In the genomic region with DNA sequence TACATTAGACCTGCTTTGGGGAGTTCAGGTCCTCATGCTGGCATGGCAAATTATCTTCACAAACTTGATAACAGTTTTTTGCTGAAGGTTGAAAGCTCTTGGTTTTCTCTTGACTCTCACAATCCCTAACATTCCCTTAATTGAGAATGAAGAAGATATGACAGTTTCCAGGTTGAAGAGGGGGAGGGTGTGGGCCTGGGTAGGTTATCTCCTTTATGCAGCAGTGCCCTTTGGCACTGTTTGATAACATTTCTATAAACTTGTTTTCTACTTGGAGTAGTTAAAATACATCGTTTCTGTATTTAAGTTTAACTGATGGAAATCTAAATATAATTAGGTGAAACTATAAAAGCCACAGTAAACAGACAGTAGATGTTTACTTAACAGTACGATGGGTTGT, we compare ENCODE assay signal across 12 mouse cellular contexts. TPM values are rescaled to one million over a fixed set of nuclear protein-coding genes. Genes with fewer than 3 reads are reported as not detected.
DNase-seq lines count a peak whose midpoint lies in the region; ATAC-seq and TF ChIP-seq lines count a peak whose summit lies in the region.
"Had no signal": no experiment of that assay in that cellular context is flagged by ENCODE, and none has a peak within 500 bp of the region (broad histone marks: within the 10 kb centered on the region; RNA-seq: fewer than 3 reads in every experiment).

No protein-coding gene starts in this region.

- intact Hi-C loops in left cerebral cortex, postnatal 4 days (cut with DNase I) = no loop called here

- H3K4me2 ChIP-seq in liver, embryonic 14.5 days (ENCODE audit: low read depth) = peak overlapping the region; percentile 90
- H3K4me2 ChIP-seq: hindbrain, embryonic 13.5 days; limb, embryonic 13.5 days had no signal

- no peaks in the 10 kb centered on the region for H3K27me3 ChIP-seq in megakaryocyte, embryonic 14.5 days (replicated peaks)
- H3K27me3 ChIP-seq in liver, embryonic 14.5 days (ENCODE audit: control insufficient read depth, insufficient read depth, low read length) = no peaks in the 10 kb centered on the region
- H3K27me3 ChIP-seq: hindbrain, embryonic 13.5 days; limb, embryonic 13.5 days had no signal

- H3K36me3 ChIP-seq in megakaryocyte, embryonic 14.5 days (replicated peaks; ENCODE audit: low read length) = peaks cover 43% of the 10 kb centered on the region
- peaks cover 26% of the 10 kb centered on the region for H3K36me3 ChIP-seq in liver, embryonic 14.5 days (replicated peaks; ENCODE audit: control insufficient read depth, insufficient read depth, low read depth)

- peaks cover 52% of the 10 kb centered on the region for H3K4me1 ChIP-seq in megakaryocyte, embryonic 14.5 days
- H3K4me1 ChIP-seq in liver, embryonic 14.5 days (replicated peaks; ENCODE audit: control insufficient read depth in 2 of 2, insufficient read depth in 2 of 2, low read length in 1 of 2) = peaks cover 42 to 51% of the 10 kb centered on the region in 2 experiments

- TF ChIP-seq CTCF in liver, embryonic 14.5 days (IDR thresholded peaks at IDR 0.05; ENCODE audit: low read depth) = no peak

- 20% methylated on average over 2 of the region's 2 CpGs for WGBS in liver, embryonic 14.5 days (ENCODE audit: insufficient replicate concordance)

- peak overlapping the region; percentile 76 for H3K9ac ChIP-seq in liver, embryonic 14.5 days (replicated peaks)
- H3K9ac ChIP-seq: forebrain, postnatal 0 days; hindbrain, embryonic 13.5 days; limb, embryonic 13.5 days had no signal

- H3K9me3 ChIP-seq in megakaryocyte, embryonic 14.5 days = no peaks in the 10 kb centered on the region
- no peaks in the 10 kb centered on the region for H3K9me3 ChIP-seq in liver, embryonic 14.5 days (ENCODE audit: control insufficient read depth, low read length)
- H3K9me3 ChIP-seq: hindbrain, embryonic 13.5 days; limb, embryonic 13.5 days had no signal

- H3K27ac ChIP-seq in liver, embryonic 14.5 days = peak overlapping the region; percentile 99
- H3K27ac ChIP-seq: hindbrain, embryonic 13.5 days; limb, embryonic 13.5 days had no signal

- peak; percentile 96 for TF ChIP-seq EP300 in liver, embryonic 14.5 days (IDR thresholded peaks at IDR 0.05; ENCODE audit: low read depth)

- peak overlapping the region; percentile 38 for H3K4me3 ChIP-seq in megakaryocyte, embryonic 14.5 days (replicated peaks)
- H3K4me3 ChIP-seq in liver, embryonic 14.5 days (ENCODE audit: insufficient read depth in 1 of 2, low read depth in 2 of 2, low read length in 2 of 2) = peak overlapping the region; percentile 13 to 39; a peak in 3 of 4 replicates
- H3K4me3 ChIP-seq: hindbrain, embryonic 13.5 days; limb, embryonic 13.5 days had no signal

- DNase-seq in c-Kit-positive CD71-positive TER-119-positive erythroid progenitor cells, embryonic 14.5 days (ENCODE audit: low spot score) = peak; percentile 86
- DNase-seq in liver, embryonic 14.5 days (ENCODE audit: low read depth in 3 of 3, low spot score in 3 of 3) = peak; percentile 78 to 84 (median 80)
- peak; percentile 19 to 68 for DNase-seq in spleen, postnatal 36 days (ENCODE audit: low spot score in 2 of 2)
- DNase-seq in left cerebral cortex, postnatal 4 days = no peak
- DNase-seq in kidney, adult 18-20 months = no peak
- DNase-seq: B cell, adult 2 months; cerebellum, adult 11 months; forebrain, postnatal 0 days had no signal

- ATAC-seq in megakaryocyte, adult 5-6 weeks (ENCODE audit: poor library complexity, severe bottlenecking) = no peak
- ATAC-seq in liver, embryonic 14.5 days (ENCODE audit: insufficient read depth) = peak; percentile 66
- ATAC-seq: forebrain, postnatal 0 days had no signal

RNA-seq across cellular contexts. Expression of a gene that starts 3.5 kb away (rescaled TPM):
- polyA plus RNA-seq in megakaryocyte, embryonic 14.5 days (2012; ENCODE audit: insufficient read depth, low replicate concordance) = 0.45 TPM in 1 of 2 replicates, not detected in the other
- 6.2 and 9.3 TPM in 2 replicates for total RNA-seq in megakaryocyte, adult 5-6 weeks (2015)
- total RNA-seq in megakaryocyte, adult 5-6 weeks (2017) = 8.5 and 8.6 TPM in 2 replicates
- 6.5 TPM in 2 replicates for polyA plus RNA-seq in liver, embryonic 14.5 days (2012; rRNA removed)
- 3.1 and 3.9 TPM in 2 replicates for polyA plus RNA-seq in liver, embryonic 14.5 days (2014; fragmentation: Nextera tagmentation; extraction: Ambion mirVana)
- total RNA-seq in left cerebral cortex, postnatal 4 days (2021) = 10 to 100 TPM; 28.2 to 31.7 TPM

Comparison
In these comparisons a context has a peak if more than half of its experiments do, and no peak if none do; other contexts are left out.
1. DNase-seq: peak in c-Kit-positive CD71-positive TER-119-positive erythroid progenitor cells, embryonic 14.5 days (single experiment), liver, embryonic 14.5 days (3 of 3) and spleen, postnatal 36 days (2 of 2); none in left cerebral cortex, postnatal 4 days (single experiment) and kidney, adult 18-20 months (single experiment).